Mouse (Mus musculus) leukemia stem cell, adult 10-12 weeks (primary cell): Measurements from ENCODE around the gene Slitrk5. TPM values are rescaled to one million over a fixed set of nuclear protein-coding genes. Genes with fewer than 3 reads are reported as not detected.

Source experiments
- polyA plus RNA-seq: library from polyadenylated mRNA; stranded (reverse); fragments of >175 nt; gene quantifications from 2 replicates; pipeline ENCODE4 v1.2.3, GENCODE M21; 2012; ENCODE audit warnings: low replicate concordance

Gene Slitrk5
- not detected in 2 replicates for polyA plus RNA-seq

GRCm38 (mm10) chr14:111674664-111675147 lies at the start of gene Slitrk5:
Gene Slitrk5 (plus strand): TSS chr14:111675097.

